Mouse (Mus musculus) megakaryocyte, embryonic 14.5 days (primary cell): ENCODE data around the gene Synj1.

Source experiments
- FLI1 ChIP-seq: IDR thresholded peaks from 2 replicates; pipeline ENCODE4 v1.6.1; 2012; ENCODE audit warnings: low read length, inconsistent platforms, mixed read lengths
- GATA1 ChIP-seq: IDR thresholded peaks from 3 replicates; pipeline ENCODE4 v1.6.1; 2012; ENCODE audit warnings: mixed read lengths, low read length, inconsistent platforms, borderline replicate concordance

GRCm38 (mm10) chr16:91001098-91001497, 10.0 kb downstream of the Synj1 start:
- TF ChIP-seq GATA1 (no peak), FLI1 (no peak)
